Mouse (Mus musculus) limb, embryonic 12.5 days (tissue): ENCODE data around the gene Slc22a20. TPM values are rescaled to one million over a fixed set of nuclear protein-coding genes. Genes with fewer than 3 reads are reported as not detected.

Source experiments
- ATAC-seq: fragments of 200-750 bp; cut with Nextera tagmentation; 2 replicates; pipeline ENCODE4 v1.8.0; 2017; ENCODE audit warnings: low read depth, moderate TSS enrichment; ENCODE audit not compliant: insufficient number of reproducible peaks, insufficient read depth, low FRiP score, low TSS enrichment
- H3K27ac ChIP-seq: fragments of 300-500 bp; sonication (generic); 2 replicates; pipeline ENCODE4 v1.5.1; 2016; ENCODE audit warnings: mild to moderate bottlenecking, moderate library complexity
- H3K27me3 ChIP-seq: fragments of 300-500 bp; sonication (generic); 2 replicates; pipeline ENCODE4 v1.6.1; 2016; ENCODE audit warnings: mild to moderate bottlenecking, moderate library complexity
- H3K36me3 ChIP-seq: fragments of 300-500 bp; sonication (generic); 2 replicates; pipeline ENCODE4 v1.6.1; 2016; ENCODE audit warnings: mild to moderate bottlenecking, moderate library complexity
- H3K4me1 ChIP-seq: fragments of 300-500 bp; sonication (generic); replicated peaks from 2 replicates; pipeline ENCODE4 v1.6.1; 2016
- H3K4me2 ChIP-seq: fragments of 300-500 bp; sonication (generic); 2 replicates; pipeline ENCODE4 v1.6.1; 2016; ENCODE audit warnings: mild to moderate bottlenecking, moderate library complexity
- H3K4me3 ChIP-seq: fragments of 300-500 bp; sonication (generic); replicated peaks from 2 replicates; pipeline ENCODE4 v1.5.1; 2016; ENCODE audit warnings: mild to moderate bottlenecking
- H3K9ac ChIP-seq: fragments of 300-500 bp; sonication (generic); replicated peaks from 2 replicates; pipeline ENCODE4 v1.6.1; 2016; ENCODE audit warnings: mild to moderate bottlenecking, moderate library complexity
- H3K9me3 ChIP-seq: fragments of 300-500 bp; sonication (generic); 2 replicates; pipeline ENCODE4 v1.6.1; 2016; ENCODE audit warnings: mild to moderate bottlenecking, moderate library complexity
- WGBS: fragments of 180-500 bp; shearing (Covaris S2); methylation state at CpG from one replicate; pipeline ENCODE4 v1.1.7; 2016; 5-methylcytosine and 5-hydroxymethylcytosine counted together
- polyA plus RNA-seq: library from polyadenylated mRNA; unstranded; fragments of >200 nt; fragmentation: Nextera tagmentation; extraction: Ambion mirVana; gene quantifications from 2 replicates; pipeline ENCODE4 v1.2.1, GENCODE M21; 2016

The Slc22a20 gene
- polyA plus RNA-seq, 1 experiment from 2014 or later, result not detected

GRCm38 (mm10) chr19:5923990-5924712 lies 61.8 kb downstream of the Slc22a20 start:
- H3K9me3 ChIP-seq, result no peaks in the 10 kb centered on the region
- peak overlapping the region; percentile 74 for H3K27ac ChIP-seq
- H3K4me1 ChIP-seq, result peaks cover 22% of the 10 kb centered on the region
- peak overlapping the region; percentile 53 for H3K4me3 ChIP-seq
- WGBS, result 1% methylated on average over 38 of the region's 38 CpGs
- H3K27me3 ChIP-seq, result peaks cover 17% of the 10 kb centered on the region
- peak; percentile 69 for ATAC-seq
- H3K4me2 ChIP-seq, result peak overlapping the region; percentile 97
- no peaks in the 10 kb centered on the region for H3K36me3 ChIP-seq
- H3K9ac ChIP-seq, result peak overlapping the region; percentile 54

DNA sequence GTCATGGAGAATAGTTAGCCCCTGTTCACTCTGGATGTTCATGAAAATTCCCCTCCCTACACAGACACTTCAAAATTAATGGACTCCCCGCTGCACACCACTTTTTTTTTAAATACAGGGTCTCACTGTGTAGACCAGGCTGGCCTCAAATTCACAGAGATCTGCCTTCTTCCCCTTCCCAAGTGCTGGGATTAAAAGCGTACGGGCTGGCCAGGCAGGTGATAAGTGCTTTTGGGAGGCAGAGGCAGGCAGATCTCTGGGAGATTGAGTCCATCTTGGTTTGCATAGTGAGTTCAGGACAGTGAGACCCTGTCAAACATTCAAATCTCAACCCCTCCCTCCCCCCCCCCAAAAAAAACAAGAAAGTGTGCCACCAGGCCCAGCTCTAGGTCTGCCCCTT lies 63.0 kb downstream of the Slc22a20 start:
- Histone ChIP-seq H3K36me3 (peaks cover 6% of the 10 kb centered on the region; the same call in 1 of the 2 replicates), H3K9ac (no peak overlapping the region), H3K4me3 (no peak overlapping the region), H3K9me3 (no peaks in the 10 kb centered on the region), H3K27ac (no peak overlapping the region), H3K27me3 (peaks cover 17% of the 10 kb centered on the region), H3K4me2 (no peak overlapping the region), H3K4me1 (peaks cover 13% of the 10 kb centered on the region)
- WGBS, result 90% methylated on average over 3 of the region's 3 CpGs
- ATAC-seq, result no peak

GRCm38 (mm10) chr19:5922119-5922942 lies 63.6 kb downstream of the Slc22a20 start:
- Histone ChIP-seq H3K36me3 (peaks cover 12% of the 10 kb centered on the region; the same call in 1 of the 2 replicates), H3K9me3 (no peaks in the 10 kb centered on the region), H3K27me3 (peaks cover 17% of the 10 kb centered on the region), H3K27ac (no peak overlapping the region), H3K9ac (0 out of 2 replicates have a peak overlapping the region, but pooled peaks have one; percentile 52), H3K4me3 (no peak overlapping the region), H3K4me2 (peak overlapping the region; percentile 38; the same call in 1 of the 2 replicates), H3K4me1 (peaks cover 13% of the 10 kb centered on the region)
- 76% methylated on average over 15 of the region's 15 CpGs for WGBS
- no peak for ATAC-seq

GRCm38 (mm10) chr19:5921715-5922114 lies 64.2 kb downstream of the Slc22a20 start:
- WGBS, result 22% methylated on average over 9 of the region's 9 CpGs
- no peak overlapping the region for H3K4me3 ChIP-seq
- peak overlapping the region; percentile 52; the same call in 1 of the 2 replicates for H3K9ac ChIP-seq
- no peaks in the 10 kb centered on the region for H3K9me3 ChIP-seq
- ATAC-seq, result no peak
- H3K27ac ChIP-seq, result no peak overlapping the region
- peaks cover 17% of the 10 kb centered on the region for H3K27me3 ChIP-seq
- H3K4me2 ChIP-seq, result peak overlapping the region; percentile 38
- H3K4me1 ChIP-seq, result peaks cover 13% of the 10 kb centered on the region
- peaks cover 17% of the 10 kb centered on the region; the same call in 1 of the 2 replicates for H3K36me3 ChIP-seq

Other genes starting within 250 kb of the Slc22a20 start
- gene Ltbp3, start 245.2 kb downstream of the Slc22a20 start, polyA plus RNA-seq, result 17.0 and 30.3 TPM in 2 replicates
- 74.9 and 78.0 TPM in 2 replicates for gene Scyl1, start 214.7 kb downstream of the Slc22a20 start, polyA plus RNA-seq
- 37.2 and 41.4 TPM in 2 replicates for gene Frmd8, start 110.9 kb downstream of the Slc22a20 start, polyA plus RNA-seq
- 1.2 and 2.1 TPM in 2 replicates for gene Slc25a45, start 108.3 kb downstream of the Slc22a20 start, polyA plus RNA-seq
- gene Tigd3, start 92.0 kb downstream of the Slc22a20 start, polyA plus RNA-seq, result 5.5 and 6.6 TPM in 2 replicates
- 192 and 199 TPM in 2 replicates for gene Dpf2, start 73.1 kb downstream of the Slc22a20 start, polyA plus RNA-seq
- 2.7 and 3.0 TPM in 2 replicates for gene Cdc42ep2, start 61.3 kb downstream of the Slc22a20 start, polyA plus RNA-seq
- gene Pola2, start 21.9 kb downstream of the Slc22a20 start, polyA plus RNA-seq, result 91.5 and 91.9 TPM in 2 replicates
- gene Capn1, start 29.8 kb upstream of the Slc22a20 start, polyA plus RNA-seq, result 7.0 and 7.7 TPM in 2 replicates
- gene Syvn1, start 60.4 kb upstream of the Slc22a20 start, polyA plus RNA-seq, result 25.1 and 28.0 TPM in 2 replicates
- 76.7 and 79.1 TPM in 2 replicates for gene Mrpl49, start 71.6 kb upstream of the Slc22a20 start, polyA plus RNA-seq
- 775 and 779 TPM in 2 replicates for gene Fau, start 71.7 kb upstream of the Slc22a20 start, polyA plus RNA-seq
- 33.1 and 39.0 TPM in 2 replicates for gene Znhit2, start 75.0 kb upstream of the Slc22a20 start, polyA plus RNA-seq
- 24.4 and 26.3 TPM in 2 replicates for gene Tm7sf2, start 82.2 kb upstream of the Slc22a20 start, polyA plus RNA-seq
- 67.7 and 72.7 TPM in 2 replicates for gene Vps51, start 91.1 kb upstream of the Slc22a20 start, polyA plus RNA-seq
- gene Tmem262, start 93.9 kb upstream of the Slc22a20 start, polyA plus RNA-seq, result not detected in 2 replicates
- 2.7 and 4.1 TPM in 2 replicates for gene Gm28374, start 96.1 kb upstream of the Slc22a20 start, polyA plus RNA-seq
- 71.5 and 75.6 TPM in 2 replicates for gene Zfpl1, start 98.8 kb upstream of the Slc22a20 start, polyA plus RNA-seq
- gene Cdca5, start 98.8 kb upstream of the Slc22a20 start, polyA plus RNA-seq, result 45.1 and 49.7 TPM in 2 replicates
- gene AC131692.1, start 108.3 kb upstream of the Slc22a20 start, polyA plus RNA-seq, result 0.56 and 0.82 TPM in 2 replicates
- 0.54 and 0.71 TPM in 2 replicates for gene Naaladl1, start 119.6 kb upstream of the Slc22a20 start, polyA plus RNA-seq
- 55.0 and 58.8 TPM in 2 replicates for gene Sac3d1, start 132.5 kb upstream of the Slc22a20 start, polyA plus RNA-seq
- 33.1 and 33.2 TPM in 2 replicates for gene Snx15, start 142.2 kb upstream of the Slc22a20 start, polyA plus RNA-seq
- gene Batf2, start 154.8 kb upstream of the Slc22a20 start, polyA plus RNA-seq, result not detected in 2 replicates
- gene Arl2, start 155.4 kb upstream of the Slc22a20 start, polyA plus RNA-seq, result 78.2 and 83.4 TPM in 2 replicates
- not detected in 2 replicates for gene Majin, start 198.2 kb upstream of the Slc22a20 start, polyA plus RNA-seq
- gene Gpha2, start 240.2 kb upstream of the Slc22a20 start, polyA plus RNA-seq, result 2.0 and 2.4 TPM in 2 replicates
- 22.7 and 23.7 TPM in 2 replicates for gene Ppp2r5b, start 249.7 kb upstream of the Slc22a20 start, polyA plus RNA-seq